Mouse (Mus musculus) midbrain, embryonic 11.5 days (tissue): Measurements from ENCODE around the gene Gm21958. TPM values are rescaled to one million over a fixed set of nuclear protein-coding genes. Genes with fewer than 3 reads are reported as not detected.

Source experiments
- ATAC-seq: fragments of 200-750 bp; cut with Nextera tagmentation; 2 replicates; pipeline ENCODE4 v1.8.0; 2017; ENCODE audit warnings: moderate TSS enrichment, moderate library complexity; ENCODE audit not compliant: low FRiP score
- DNase-seq: peaks from one replicate; pipeline ENCODE4 v3.0.0; 2015; ENCODE audit warnings: low spot score; ENCODE audit errors: missing footprints
- H3K27ac ChIP-seq: fragments of 300-500 bp; sonication (generic); 2 replicates; pipeline ENCODE4 v1.5.1; 2014; ENCODE audit warnings: low read depth, low read length
- H3K27me3 ChIP-seq: fragments of 300-500 bp; sonication (generic); 2 replicates; pipeline ENCODE4 v1.6.1; 2014; ENCODE audit warnings: mild to moderate bottlenecking, low read length, moderate library complexity, mixed read lengths; ENCODE audit not compliant: control insufficient read depth, insufficient read depth
- H3K36me3 ChIP-seq: fragments of 300-500 bp; sonication (generic); 2 replicates; pipeline ENCODE4 v1.6.1; 2014; ENCODE audit warnings: mild to moderate bottlenecking, low read length, moderate library complexity, mixed read lengths; ENCODE audit not compliant: control insufficient read depth, insufficient read depth
- H3K4me1 ChIP-seq: fragments of 300-500 bp; sonication (generic); 2 replicates; pipeline ENCODE4 v1.6.1; 2014; ENCODE audit warnings: low read length; ENCODE audit not compliant: control insufficient read depth, insufficient read depth
- H3K4me2 ChIP-seq: fragments of 300-500 bp; sonication (generic); 2 replicates; pipeline ENCODE4 v1.6.1; 2014; ENCODE audit warnings: mild to moderate bottlenecking, moderate library complexity
- H3K4me3 ChIP-seq: fragments of 300-500 bp; sonication (generic); 2 replicates; pipeline ENCODE4 v1.5.1; 2014; ENCODE audit warnings: low read depth, low read length
- H3K9ac ChIP-seq: fragments of 300-500 bp; sonication (generic); 2 replicates; pipeline ENCODE4 v1.6.1; 2014; ENCODE audit warnings: low read length
- H3K9me3 ChIP-seq: fragments of 300-500 bp; sonication (generic); 2 replicates; pipeline ENCODE4 v1.6.1; 2016; ENCODE audit warnings: low read length; ENCODE audit not compliant: control insufficient read depth
- WGBS: fragments of 180-500 bp; shearing (Covaris S2); extraction: QIAGEN DNeasy Blood & Tissue Kit; methylation state at CpG from one replicate; pipeline ENCODE4 v1.1.7; 2014; 5-methylcytosine and 5-hydroxymethylcytosine counted together
- polyA plus RNA-seq: library from polyadenylated mRNA; unstranded; fragments of >200 nt; fragmentation: Nextera tagmentation; extraction: Ambion mirVana; gene quantifications from 2 replicates; pipeline ENCODE4 v1.2.1, GENCODE M21; 2014

Gene Gm21958
- polyA plus RNA-seq, 1 experiment from 2014 or later, result 0.61 TPM

DNA sequence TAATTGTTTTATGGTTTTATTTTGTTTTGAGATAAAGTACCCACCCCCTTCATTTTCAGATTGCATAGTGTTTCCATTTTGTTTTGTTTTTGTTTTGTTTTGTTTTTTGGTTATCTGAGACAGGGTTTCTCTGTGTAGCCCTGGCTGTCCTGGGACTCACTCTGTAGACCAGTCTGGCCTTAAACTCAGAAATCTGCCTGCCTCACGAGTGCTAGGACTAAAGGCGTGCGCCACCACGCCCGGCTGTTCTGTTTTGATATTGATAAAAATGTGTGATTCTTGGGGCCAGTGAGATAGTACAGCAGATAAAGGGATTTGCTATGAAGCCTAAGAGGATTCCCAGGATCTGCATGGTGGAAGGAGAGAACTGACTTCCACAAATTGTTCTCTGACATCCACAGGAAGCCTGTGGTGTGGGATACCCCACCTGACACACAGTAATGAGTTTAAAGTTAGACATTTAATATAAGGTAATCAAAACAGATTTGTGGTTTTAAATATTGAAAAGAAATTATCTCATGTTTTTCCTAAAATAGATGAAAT is 14.3 kb downstream of the Gm21958 start:
- H3K9ac ChIP-seq, result no peak overlapping the region
- WGBS, result 91% methylated on average over 5 of the region's 5 CpGs
- H3K4me1 ChIP-seq, result no peaks in the 10 kb centered on the region
- H3K36me3 ChIP-seq, result peaks cover 7% of the 10 kb centered on the region; the same call in 1 of the 2 replicates
- no peaks in the 10 kb centered on the region for H3K9me3 ChIP-seq
- H3K27me3 ChIP-seq, result no peaks in the 10 kb centered on the region
- H3K4me2 ChIP-seq, result no peak overlapping the region
- H3K27ac ChIP-seq, result no peak overlapping the region
- ATAC-seq (no peak), DNase-seq (no peak)
- no peak overlapping the region for H3K4me3 ChIP-seq

DNA sequence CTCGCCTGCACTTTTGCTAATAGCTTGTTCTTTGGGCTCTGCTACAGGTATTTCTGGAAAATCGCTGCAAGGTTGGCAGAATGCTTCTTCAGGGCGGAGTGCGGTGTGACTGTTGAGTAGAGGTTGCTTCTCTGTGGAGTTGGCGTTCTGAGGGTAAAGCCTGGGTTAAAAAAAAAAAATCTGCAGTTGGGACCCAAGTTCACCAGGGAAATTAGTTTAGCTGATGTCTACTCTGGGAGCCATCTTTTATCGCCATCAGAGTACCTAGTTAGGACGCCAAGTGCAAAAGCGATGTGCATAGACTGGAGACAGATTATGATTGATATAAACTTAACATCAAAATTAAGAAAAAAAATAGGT is 21.1 kb downstream of the Gm21958 start:
- Histone ChIP-seq H3K27me3 (no peaks in the 10 kb centered on the region), H3K9ac (peak overlapping the region; percentile 68), H3K4me2 (peak overlapping the region; percentile 58), H3K9me3 (no peaks in the 10 kb centered on the region), H3K4me1 (no peaks in the 10 kb centered on the region), H3K4me3 (peak overlapping the region; percentile 64), H3K36me3 (no peaks in the 10 kb centered on the region; the same call in 1 of the 2 replicates), H3K27ac (peak overlapping the region; percentile 48; the same call in 1 of the 2 replicates)
- DNase-seq, result no peak
- WGBS, result under 1% methylated on average over 8 of the region's 8 CpGs
- ATAC-seq, result no peak

DNA sequence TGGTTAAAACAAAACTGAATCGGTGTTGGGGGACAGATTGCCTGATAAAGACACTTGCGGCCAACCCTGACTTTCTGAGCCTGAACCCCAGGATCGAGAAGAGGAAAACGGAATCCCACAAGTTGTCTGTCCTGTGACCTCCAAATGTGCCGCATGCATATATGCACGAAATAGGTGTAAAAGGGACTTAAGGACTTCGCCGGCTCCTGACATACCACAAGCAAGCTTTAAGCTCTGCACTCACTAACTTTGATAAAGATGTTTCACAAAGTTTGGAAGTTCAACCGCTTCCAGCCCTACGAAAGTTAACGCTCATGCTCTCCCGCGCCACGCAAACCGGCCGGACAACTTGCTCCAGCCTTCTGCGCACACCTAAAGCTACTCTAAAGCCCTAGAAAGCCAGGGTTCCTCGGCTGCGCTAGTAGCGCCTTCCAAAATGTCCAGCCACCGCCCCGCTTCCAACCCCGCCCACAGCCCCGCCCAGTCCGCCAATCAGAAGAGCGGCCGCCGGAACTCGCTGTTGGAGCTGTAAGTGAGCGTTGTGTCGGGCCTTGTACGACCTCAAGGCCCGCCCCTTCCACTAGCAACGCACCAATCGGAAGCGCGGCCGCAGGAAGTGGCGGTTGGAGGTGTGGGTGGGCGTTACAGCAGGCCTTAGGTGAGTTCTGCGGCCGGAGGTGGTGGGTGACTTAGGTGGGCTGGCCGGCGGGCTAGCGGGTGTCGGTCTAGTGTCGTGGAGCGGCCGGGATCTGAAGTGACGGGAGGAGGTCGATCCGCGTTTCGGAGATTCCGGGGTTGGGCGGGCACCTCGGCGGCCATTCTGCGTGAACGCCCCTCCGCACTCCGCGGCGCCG is 21.7 kb downstream of the Gm21958 start, which contains the start of gene Supt20:
Gene Supt20 (plus strand): TSS at position 606 of the 854 bp plus-strand sequence.
- no peaks in the 10 kb centered on the region for H3K27me3 ChIP-seq
- H3K9ac ChIP-seq, result peak within 1 kb of the TSS; percentile 68
- WGBS, result 2% methylated on average over 65 of the region's 65 CpGs
- H3K4me3 ChIP-seq, result peak within 1 kb of the TSS; percentile 64
- H3K4me2 ChIP-seq, result peak within 1 kb of the TSS; percentile 58
- DNase-seq (peak; percentile 99), ATAC-seq (peak; percentile 99)
- H3K9me3 ChIP-seq, result no peaks in the 10 kb centered on the region
- H3K36me3 ChIP-seq, result no peaks in the 10 kb centered on the region; the same call in 1 of the 2 replicates
- no peaks in the 10 kb centered on the region for H3K4me1 ChIP-seq
- peak within 1 kb of the TSS; percentile 48; the same call in 1 of the 2 replicates for H3K27ac ChIP-seq

DNA sequence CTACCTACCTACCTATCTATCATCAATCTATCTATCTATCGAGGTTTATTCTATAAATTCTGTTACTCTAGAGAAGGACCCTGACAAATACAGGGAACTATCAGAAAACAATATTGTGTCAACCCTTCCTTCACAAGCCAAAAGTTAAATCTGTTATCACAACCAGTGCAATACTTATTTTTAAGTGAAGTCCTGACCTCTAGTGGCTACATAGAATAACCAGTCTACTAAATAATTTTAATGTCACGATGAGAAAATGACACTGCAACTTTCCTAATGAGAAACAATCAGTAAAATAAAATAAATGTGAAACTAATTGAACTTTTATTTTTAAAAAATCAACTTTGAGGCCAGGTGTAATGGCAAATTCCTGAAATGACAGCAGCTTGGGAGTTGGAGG is 25.1 kb downstream of the Gm21958 start:
- Histone ChIP-seq H3K4me1 (no peaks in the 10 kb centered on the region), H3K27me3 (no peaks in the 10 kb centered on the region), H3K9ac (no peak overlapping the region), H3K4me2 (no peak overlapping the region), H3K27ac (no peak overlapping the region), H3K4me3 (no peak overlapping the region), H3K9me3 (no peaks in the 10 kb centered on the region), H3K36me3 (no peaks in the 10 kb centered on the region)
- DNase-seq, result no peak
- WGBS, result 60% methylated on average over 2 of the region's 2 CpGs
- ATAC-seq, result no peak

DNA sequence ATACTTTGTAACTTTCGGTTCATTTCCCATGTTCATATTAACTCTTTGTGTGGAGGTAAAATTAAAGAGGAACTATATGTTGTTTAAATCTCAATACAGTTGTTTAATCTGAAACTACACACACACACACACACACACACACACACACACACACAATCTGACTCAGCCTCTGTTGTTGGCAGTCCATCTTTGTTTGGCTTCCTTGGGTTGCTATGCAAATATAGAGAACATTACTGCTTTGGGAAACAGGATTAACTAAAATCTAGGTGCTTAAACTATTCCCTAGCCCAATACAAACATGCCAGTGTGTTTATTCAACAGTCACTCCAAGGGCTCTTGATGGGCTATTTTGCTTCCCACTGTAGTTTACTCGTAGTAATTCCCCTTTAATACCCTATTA is 26.9 kb downstream of the Gm21958 start:
- WGBS, result 72% methylated on average over 2 of the region's 2 CpGs
- no peak for DNase-seq
- Histone ChIP-seq H3K9ac (no peak overlapping the region), H3K9me3 (no peaks in the 10 kb centered on the region), H3K4me3 (no peak overlapping the region), H3K27me3 (no peaks in the 10 kb centered on the region), H3K36me3 (no peaks in the 10 kb centered on the region), H3K27ac (no peak overlapping the region), H3K4me2 (no peak overlapping the region), H3K4me1 (no peaks in the 10 kb centered on the region)
- no peak for ATAC-seq

DNA sequence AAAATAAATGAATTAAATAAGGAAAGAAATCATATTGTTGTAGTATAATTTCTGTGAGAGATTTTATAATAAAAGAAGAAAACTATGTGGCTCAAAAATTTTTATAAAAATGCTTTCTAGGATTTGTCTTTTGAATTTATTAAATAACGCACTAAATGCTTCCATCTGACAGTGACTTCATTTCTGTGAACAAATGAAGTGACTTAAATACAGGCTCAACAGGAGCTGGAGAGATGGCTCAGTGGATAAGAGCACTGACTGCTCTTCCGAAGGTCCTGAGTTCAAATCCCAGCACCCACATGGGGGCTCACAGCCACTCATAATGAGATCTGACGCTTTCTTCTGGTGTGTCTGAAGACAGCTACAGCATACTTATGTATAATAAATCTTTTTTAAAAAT is 29.0 kb downstream of the Gm21958 start:
- no peak overlapping the region for H3K9ac ChIP-seq
- no peak overlapping the region for H3K27ac ChIP-seq
- no peak overlapping the region for H3K4me3 ChIP-seq
- no peaks in the 10 kb centered on the region for H3K36me3 ChIP-seq
- H3K9me3 ChIP-seq, result no peaks in the 10 kb centered on the region
- WGBS, result 88% methylated on average over 3 of the region's 3 CpGs
- no peak overlapping the region for H3K4me2 ChIP-seq
- DNase-seq (no peak), ATAC-seq (no peak)
- H3K4me1 ChIP-seq, result no peaks in the 10 kb centered on the region
- no peaks in the 10 kb centered on the region for H3K27me3 ChIP-seq

DNA sequence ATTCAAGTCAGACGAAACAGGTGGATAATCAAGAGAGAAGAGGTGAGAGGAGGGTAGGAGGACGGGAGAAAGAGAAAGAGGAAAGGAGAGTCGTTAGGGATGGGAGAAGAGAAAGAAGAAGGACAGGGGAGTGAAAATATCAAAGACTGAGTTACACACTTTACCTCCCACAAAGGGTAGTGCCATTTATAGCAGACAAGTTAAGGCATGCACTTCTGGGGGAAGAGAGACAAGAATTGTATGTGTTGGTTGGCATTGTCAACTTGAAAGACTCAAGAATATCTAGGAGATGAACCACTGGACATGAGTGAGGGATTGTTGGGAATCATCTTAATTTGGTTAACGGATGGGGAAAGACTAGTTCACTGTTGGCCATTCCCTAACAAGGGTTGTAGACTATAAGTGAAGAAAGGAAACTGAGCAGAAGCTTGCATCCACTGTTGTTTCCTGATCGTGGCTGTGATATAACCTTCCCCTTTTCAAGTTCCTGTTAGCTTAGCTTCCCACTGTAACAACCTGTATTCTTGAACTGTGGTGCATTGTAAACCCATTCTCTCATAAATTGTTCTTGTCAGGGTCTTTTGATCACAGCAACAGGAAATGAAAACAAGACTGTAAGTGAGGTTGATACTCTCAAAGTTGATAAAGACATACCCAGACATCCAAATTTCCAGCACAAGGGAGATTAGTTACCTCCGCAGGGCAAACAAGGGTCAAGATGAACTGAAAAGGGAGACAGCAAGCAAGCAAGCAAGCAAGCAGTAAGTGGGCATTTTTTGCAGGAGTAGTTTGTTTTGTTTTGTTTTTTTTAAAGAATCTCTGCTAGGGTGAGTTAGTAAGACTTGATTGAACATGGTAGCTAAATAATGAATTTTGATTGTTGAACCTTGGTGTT is 32.6 kb downstream of the Gm21958 start:
- Histone ChIP-seq H3K4me1 (no peaks in the 10 kb centered on the region), H3K27ac (no peak overlapping the region), H3K9me3 (no peaks in the 10 kb centered on the region), H3K9ac (no peak overlapping the region), H3K27me3 (no peaks in the 10 kb centered on the region), H3K36me3 (no peaks in the 10 kb centered on the region), H3K4me2 (no peak overlapping the region), H3K4me3 (no peak overlapping the region)
- WGBS, result 78% methylated on average over 6 of the region's 6 CpGs
- no peak for DNase-seq
- no peak for ATAC-seq

DNA sequence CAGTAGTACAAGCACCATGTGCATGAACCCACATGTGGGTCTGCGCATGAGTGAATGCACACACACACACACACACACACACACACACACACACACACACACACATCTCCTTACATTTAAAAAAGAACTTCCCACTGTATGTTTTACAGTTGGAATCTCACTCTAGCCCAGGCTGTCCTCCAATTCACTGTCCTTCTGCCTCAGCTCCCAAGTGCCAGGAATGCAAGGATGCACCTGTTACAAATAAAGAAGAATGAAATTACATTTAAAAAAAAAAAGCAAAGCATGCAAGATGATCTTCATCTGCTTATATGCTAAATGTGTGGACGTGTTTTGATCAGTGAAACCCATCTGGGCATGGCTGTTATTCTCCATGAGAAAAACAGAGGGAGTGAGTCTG is 37.3 kb downstream of the Gm21958 start:
- no peak overlapping the region for H3K4me2 ChIP-seq
- WGBS, result 83% methylated on average over 2 of the region's 2 CpGs
- H3K4me3 ChIP-seq, result no peak overlapping the region
- no peaks in the 10 kb centered on the region for H3K4me1 ChIP-seq
- no peaks in the 10 kb centered on the region for H3K9me3 ChIP-seq
- no peak overlapping the region for H3K27ac ChIP-seq
- H3K36me3 ChIP-seq, result no peaks in the 10 kb centered on the region
- H3K9ac ChIP-seq, result no peak overlapping the region
- ATAC-seq, result no peak
- no peak for DNase-seq
- H3K27me3 ChIP-seq, result no peaks in the 10 kb centered on the region
